Mouse (Mus musculus) left cerebral cortex, postnatal 14 days (tissue): ENCODE measurements around the gene Mybl2. TPM values are rescaled to one million over a fixed set of nuclear protein-coding genes. Genes with fewer than 3 reads are reported as not detected.
A peak's percentile ranks its signal among the peaks of the same experiment; 100 is the strongest.

Source experiments
- DNase-seq, 2 experiments: peaks; one replicate each; pipeline ENCODE4 v3.0.0; 2021 to 2022; ENCODE audit warnings: low spot score in 2 of 2, mixed read lengths in 1 of 2
- intact Hi-C: fragments of 180-260 bp; cut with DNase I; formaldehyde crosslinking; loops from one replicate; pipeline ENCODE4 v1.15.1; 2025
- total RNA-seq, 2 experiments: library from RNA; stranded (reverse); gene quantifications; 2 replicates each; pipeline ENCODE4 v1.2.3; 2021

Gene Mybl2
- total RNA-seq, 2 experiments from 2014 or later, result 2.0 to 2.4 TPM

DNA sequence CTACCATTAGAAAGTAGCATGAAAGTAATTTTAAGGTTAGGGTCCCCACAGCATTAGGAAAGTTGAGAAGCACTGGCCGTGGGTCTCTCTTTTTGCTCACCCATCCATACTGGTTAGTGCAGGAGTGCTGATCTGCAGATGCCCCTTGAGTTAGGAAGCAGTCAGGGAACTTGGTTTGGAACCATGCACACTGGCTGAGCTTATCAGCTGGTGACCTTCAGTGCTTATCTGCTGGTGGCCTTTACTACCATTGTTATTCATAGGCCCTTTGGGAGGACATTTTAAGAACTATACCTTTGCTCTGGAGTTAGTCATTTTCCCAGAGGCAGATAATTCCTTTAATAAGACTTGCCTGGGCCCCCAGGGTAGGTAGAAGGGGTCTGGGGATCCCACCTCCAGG, 12.7 kb downstream of the Mybl2 start:
- intact Hi-C loops, result no loop called here
- no peak for DNase-seq

DNA sequence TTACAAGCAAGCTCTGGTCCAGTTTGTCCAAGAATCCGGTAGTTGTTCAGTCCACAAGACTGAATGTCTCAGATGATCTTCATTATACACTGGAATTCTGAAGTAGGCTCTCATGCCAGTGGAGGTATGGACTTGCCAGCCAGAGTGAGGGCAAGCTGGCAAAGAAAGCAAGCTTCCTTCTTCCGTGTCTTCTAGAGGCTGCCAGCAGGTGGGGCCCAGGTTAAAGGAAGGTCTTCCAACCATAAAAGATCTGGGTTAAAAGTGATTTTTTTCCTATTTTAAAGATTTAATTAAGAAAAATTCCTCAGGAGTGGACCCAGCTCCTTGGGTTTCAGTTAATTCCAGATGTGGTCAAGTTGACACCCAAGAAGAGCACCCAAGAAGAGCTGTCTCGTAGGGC, 15.7 kb downstream of the Mybl2 start:
- no peak for DNase-seq
- intact Hi-C loops, result no loop called here

DNA sequence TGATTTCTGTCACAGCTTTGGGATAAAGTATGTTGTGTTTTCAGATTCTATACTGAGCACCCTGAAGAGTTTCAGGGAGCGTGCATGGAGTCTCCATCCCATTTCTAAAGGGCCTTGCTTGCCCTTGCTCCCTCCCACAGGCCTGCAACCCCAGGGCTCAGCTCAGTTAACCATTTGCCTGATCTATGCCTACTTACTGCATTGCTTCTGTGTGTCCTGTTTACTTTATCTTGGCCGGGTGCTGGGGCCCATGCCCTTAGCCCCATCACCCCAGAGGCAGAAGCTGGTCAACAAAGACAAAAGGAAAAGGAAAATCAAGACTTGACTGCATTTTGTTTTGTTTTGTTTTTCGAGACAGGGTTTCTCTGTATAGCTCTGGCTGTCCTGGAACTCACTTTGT, 17.1 kb downstream of the Mybl2 start:
- intact Hi-C loops, result no loop called here
- DNase-seq, result no peak

DNA sequence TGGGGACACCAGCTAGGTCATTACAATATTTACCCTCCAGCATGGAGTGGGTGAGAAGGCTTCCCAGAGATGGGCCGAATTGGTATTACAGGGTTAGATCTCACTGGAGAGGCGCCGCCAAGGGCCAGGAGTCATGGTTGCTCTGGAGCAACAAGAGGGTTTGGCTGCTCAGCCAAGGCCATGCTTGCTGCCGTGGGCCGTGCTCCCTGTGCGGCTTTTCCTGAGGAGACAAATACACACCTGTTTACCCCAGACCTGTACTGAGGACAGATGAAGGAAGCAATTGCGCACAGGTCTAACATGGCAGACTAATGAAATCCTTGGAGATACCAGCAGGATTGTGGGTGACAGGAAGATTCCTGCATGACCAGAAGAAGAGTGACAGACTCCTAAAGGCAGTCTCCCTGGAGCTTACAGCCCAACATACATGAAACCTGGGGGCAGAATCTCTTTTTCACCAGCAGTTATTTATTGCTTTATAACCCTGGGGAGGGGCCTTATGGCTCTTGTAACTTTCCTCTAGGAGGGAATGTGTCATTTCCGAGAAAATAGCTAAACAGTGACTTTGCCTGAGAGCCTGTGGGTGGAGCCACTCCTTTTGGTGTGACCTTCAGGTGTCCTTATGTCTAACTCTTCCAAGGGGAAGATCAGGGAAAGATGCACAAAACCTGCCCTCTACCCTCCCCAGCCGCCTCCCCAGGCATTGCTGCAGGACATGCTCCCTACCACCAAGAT, 18.7 kb downstream of the Mybl2 start:
- intact Hi-C loops, result no loop called here
- no peak for DNase-seq

DNA sequence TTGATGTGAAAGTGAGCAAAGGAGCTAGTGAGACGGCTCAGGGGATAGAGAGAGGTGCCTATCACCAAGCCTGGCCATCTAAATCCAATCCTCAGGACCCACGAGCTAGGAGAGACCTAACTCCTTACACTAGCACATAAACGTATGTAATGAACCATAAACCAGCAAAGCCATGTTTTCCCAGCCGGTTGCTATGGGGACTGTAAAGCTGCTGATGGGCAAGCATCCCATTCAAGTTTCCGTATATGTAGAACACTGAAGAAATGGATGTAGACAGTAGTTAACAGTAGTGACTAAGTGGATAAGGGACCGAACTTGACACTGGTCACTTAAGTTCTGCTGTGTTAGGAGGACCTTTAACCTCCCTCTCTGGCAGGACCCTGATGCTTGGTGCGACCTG, 19.5 kb downstream of the Mybl2 start:
- peak; percentile 46 to 56 for DNase-seq
- intact Hi-C loops, result no loop called here

DNA sequence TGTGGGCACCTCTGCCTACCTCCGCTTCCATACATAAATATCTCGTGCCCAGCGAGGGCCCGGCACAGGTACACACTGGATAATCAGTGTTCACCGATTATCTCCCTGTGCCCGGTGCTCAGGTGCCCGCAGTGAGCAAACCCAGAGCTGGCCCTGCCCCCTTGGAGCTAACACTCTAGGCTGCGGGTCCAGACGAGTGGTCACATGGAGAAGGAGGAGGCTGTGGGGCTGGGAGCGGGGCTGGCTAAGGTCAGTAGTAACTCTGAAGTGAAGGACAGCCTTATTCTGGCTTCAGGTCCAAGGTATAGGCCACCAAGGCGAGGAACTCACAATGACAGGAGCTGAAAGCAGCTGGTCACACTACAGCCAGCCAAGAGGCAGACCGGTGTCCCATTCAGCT, 20.3 kb downstream of the Mybl2 start:
- intact Hi-C loops, result no loop called here
- DNase-seq, result no peak

DNA sequence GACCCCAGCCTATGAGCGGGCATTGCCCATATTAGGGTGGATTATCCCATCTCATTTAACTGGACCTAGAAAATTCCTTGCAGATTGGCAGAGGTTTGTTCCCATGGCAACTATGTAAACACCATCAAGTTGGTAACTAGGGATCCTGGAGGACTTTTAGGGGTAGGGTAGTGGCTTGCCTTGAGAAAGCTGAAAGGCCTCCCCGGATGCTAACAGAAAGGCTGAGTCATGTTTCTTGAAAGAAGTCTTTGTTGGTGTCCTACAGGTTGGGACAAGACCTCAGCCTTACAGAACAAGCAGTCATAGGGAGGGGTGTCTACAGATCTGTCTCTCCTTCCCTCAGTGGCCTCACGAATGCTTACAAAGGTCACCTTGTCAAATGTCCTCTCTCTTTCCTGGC, 20.7 kb downstream of the Mybl2 start:
- DNase-seq, result no peak
- intact Hi-C loops, result no loop called here

DNA sequence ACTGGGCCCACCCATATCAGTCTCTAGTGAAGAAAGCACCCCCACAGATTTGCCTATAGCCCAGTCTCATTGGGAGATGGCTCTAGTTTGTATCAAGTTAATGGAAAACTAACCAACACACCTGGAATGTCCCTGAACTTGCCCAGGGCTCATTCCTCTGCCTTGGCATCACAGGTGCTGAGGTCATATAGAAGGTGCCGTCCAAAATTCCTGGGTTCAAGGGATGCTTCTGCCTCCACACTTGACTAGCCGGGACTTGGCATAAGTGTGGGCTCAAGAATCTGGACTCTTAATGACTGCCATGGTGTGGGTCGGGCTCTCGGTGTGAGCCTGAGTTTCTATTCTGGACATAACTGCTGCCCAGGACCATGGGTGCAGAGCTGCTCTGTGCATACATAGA, 24.6 kb downstream of the Mybl2 start:
- no peak for DNase-seq
- intact Hi-C loops, result no loop called here

DNA sequence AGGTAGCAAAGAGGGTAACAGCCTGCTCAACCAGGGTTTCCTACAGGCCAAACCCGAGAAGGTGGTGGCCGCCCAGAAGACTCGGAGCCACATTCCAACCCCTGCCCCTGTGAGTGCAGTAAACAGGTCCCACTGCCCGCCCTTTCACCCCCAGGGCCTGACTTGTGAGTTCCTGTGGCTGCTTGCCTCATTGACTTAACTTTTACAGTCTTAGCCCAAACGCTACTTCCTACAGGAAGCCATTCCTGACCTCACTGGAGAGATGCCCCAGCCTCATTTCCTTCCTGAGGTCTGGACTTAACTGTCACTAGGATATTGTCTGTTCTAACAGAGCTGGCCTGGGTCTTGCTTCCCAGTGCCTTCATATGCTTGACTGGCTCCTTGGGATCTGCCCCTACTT, 28.1 kb downstream of the Mybl2 start:
- DNase-seq, result no peak
- intact Hi-C loops, result no loop called here

DNA sequence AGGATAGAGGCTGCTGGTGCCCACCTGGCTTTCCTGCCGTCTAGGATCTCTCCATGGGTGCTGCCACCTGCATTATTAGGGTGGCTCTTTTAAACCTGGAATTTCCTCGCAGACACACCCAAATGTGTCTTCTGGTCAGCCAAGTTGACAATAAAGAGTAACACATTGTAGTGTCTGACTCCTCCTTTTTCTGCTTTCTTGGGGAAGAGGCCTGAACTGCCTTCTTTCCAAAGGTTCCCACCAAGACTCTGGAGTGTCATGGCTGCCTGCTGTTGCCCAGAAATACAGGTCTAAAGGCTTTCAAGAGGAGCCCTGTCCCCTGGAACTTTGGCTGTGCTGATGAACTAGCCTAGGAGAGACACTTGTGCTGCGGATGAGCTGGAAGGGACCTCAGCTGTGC, 30.0 kb downstream of the Mybl2 start:
- intact Hi-C loops, result no loop called here
- DNase-seq, result no peak

DNA sequence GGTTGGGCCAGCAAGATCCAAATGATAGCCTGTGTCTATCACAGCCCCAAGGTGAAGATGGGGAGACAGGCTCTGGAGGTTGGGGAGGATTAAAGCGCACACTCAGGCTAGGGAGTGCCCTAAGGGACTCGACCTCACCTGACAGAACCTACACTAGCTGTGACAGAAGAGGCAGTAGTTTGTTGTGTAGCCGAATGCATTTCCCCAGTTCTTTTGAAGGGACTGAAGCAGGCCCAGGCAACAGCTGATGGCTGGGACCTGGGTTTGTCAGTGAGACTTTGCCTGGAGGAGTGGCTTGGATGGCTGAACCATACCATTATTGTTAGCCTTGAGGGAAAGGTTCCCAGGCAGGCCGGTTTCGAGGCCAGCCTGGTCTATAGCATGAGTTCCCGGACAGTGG, 30.6 kb downstream of the Mybl2 start:
- DNase-seq, result no peak
- intact Hi-C loops, result no loop called here

DNA sequence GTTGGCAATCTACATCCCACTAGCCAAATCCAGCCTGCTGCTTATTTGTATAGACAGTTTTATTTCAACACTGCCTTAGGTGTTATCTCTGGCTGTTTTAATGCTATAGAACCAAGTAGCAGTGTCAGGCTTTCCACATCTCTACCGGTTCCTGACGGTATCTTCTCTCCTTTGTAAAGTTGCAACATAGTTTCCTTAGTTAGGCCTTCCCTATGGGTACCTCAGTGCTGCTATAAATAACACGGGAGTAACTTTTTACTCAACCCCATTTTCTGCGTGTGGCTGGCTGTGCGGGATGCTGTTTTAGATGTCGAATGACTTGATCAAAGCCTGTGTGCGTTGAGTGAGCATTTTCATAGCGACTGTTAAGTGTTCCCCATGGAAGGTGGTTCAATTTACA, 32.1 kb downstream of the Mybl2 start:
- DNase-seq, result no peak
- intact Hi-C loops, result no loop called here

DNA sequence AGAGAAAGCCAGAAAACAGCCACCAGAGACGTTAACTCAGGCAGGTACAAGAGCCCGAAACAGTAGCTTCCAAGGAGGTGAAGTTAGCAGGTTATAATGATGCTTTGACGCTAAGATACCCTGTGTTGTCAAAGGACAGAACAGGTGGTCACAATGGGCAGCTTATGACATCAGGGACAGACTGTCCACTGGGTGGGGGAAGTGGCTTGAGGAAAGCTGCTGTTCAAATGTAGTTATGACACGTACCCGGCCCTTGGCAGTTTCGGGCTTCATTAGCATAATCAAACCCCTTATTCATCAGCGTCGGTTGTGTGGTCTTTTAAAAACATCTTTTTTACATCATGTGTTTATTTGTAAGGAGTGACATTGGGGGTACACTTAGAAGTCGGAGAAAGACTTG, 33.2 kb downstream of the Mybl2 start, which contains the start of gene Gtsf1l:
Gene Gtsf1l (minus strand): TSS at position 128 of the 400 bp plus-strand sequence.
- intact Hi-C loops, result no loop called here

DNA sequence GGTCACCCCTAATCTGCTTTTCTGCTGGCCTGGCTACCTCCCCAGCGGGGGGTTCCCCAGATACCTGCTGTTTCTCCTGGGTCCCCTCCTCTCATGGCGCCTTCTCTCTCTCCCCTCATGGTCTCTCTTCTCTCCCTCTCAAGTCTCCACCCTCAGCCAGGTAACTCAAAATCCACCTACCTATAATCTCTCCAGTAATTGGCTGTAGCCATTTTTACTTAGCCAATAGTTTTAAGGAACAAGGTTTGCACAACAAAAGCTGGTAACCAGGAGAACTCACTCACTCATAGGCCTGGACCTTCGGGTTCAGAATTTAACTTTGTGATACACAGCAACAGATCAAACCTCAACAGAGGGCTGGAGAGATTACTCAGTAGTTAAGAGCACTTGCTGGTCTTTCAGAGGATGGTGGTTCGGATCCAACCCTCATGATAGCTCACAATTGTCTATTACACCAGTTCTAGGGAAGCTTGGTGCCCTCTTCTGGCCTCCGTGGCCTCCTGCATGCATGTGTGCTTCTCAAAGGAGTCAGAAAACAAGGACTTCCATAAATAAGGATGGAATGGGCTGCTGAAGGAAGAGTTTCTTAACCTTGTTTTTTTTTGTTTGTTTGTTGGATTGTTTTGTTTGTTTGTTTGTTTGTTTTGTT, 35.1 kb downstream of the Mybl2 start:
- intact Hi-C loops, result no loop called here
- DNase-seq, result no peak

More for the DNA sequence above, 33.2 kb downstream of the Mybl2 start, which contains the start of gene Gtsf1l:
- DNase-seq, result no peak

DNA sequence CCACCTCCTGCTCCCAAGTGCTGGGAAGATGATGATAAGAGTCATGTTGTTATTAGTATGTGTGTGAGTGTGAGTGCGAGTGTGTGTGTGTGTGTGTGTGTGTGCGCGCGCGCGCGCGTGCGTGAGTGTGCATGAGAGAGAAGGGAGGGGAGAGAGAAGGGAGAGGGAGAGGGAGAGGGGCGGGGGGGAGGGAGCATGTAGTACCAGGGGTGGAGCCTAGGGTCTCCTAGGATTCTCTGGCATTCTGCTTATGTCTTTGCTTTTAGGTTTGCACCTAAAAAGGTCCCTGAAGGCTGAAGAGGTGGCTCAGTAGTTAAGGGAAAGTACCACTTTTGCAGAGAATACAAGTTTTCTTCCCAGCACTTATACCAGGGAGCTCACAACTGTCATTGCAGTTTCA, 40.4 kb downstream of the Mybl2 start:
- no peak for DNase-seq
- intact Hi-C loops, result loop anchor here (5.0 kb wide), 1 partner anchor 173 kb away; no protein-coding TSS in a partner anchor

DNA sequence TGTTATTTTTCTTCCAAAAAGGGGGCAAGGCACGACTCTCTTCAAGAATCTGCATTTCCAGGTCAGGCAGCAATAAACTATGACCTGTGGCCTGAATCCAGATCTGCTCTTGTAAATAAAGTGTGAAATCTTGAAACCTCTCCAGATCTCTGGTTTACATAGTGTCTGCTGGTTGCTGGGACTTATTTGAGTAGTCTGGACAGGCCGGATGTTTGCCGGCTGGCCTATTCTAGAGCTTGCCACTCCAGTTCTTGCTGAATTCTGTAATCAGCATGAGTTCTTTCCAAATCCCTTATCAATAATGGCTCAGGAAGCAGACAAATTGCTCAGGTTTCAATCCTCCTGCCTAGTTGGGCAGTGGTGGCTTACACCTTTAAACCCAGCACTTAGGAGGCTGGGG, 41.3 kb downstream of the Mybl2 start:
- intact Hi-C loops, result loop anchor here (5.0 kb wide), 1 partner anchor 173 kb away; no protein-coding TSS in a partner anchor
- DNase-seq, result no peak

DNA sequence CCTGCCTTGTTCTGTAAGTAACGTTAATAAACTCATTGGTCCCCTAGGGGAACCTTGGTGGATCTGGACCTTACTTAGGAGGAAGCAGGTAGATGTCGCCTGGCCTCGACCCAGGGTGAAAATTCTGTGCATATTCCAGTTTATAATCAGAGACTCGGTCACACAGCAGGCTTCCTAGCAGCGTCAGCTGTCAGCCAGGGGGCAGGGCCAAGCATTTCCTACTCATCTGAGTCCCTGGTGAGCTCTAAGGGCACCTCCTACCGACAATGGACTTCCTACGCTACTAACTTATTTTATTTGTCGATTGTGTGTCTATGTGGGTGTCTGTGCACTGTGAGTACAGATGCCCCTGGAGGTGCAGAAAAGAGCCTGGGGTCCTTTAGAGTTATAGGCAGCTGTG, 45.4 kb downstream of the Mybl2 start:
- intact Hi-C loops, result loop anchor here (5.0 kb wide), 3 partner anchors 102 to 302 kb away; partner anchors contain the start of gene Tox2
- DNase-seq, result no peak

DNA sequence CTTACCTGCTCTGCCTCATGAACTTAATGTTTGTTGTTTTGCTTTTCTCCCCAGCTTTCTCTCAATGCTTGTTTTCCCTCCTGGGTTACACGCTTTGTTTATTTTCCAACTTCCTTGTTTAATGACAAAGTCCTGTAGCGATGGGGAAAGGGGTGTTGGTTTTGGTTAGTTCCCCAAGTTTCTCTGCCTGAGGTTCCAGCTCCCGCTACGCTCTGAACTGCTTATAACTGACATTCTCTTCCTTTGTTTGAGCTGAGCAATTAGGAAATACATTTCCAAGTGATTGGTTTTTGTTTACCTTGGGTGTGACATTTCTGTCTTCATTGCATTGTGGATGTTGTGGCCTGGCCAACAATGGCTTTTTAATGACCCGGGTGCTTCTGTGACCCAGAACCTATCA, 46.1 kb downstream of the Mybl2 start:
- DNase-seq, result no peak
- intact Hi-C loops, result loop anchor here (5.0 kb wide), 2 partner anchors 102 to 302 kb away; partner anchors contain the start of gene Tox2

DNA sequence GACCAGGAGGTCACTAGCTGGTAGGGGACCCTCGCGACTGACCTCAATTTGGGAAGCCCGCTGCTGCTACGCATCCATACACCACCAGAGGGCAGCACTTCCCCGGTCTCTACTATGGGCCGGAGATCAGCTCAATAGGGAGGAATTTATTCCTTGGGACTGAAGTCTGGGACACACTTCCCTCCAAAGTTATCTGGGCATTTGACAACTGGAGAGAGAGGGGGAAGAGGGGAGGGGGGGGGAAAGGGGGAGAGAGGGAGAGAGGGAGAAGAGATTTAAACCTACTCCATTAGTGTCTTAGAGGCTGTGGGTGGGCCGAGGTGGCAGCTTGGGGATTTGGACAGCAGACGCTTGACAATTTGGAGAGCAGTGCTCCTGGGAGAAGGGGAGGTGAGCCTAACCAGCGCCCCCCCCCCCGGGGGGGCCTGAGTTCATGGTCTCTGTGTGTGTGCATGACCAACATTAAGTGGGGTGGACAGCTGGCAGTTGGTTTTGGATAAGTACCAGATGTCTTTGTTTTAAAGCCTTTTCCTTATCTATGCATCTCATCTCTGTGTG, 47.2 kb downstream of the Mybl2 start:
- intact Hi-C loops, result loop anchor here (1.0 to 5.0 kb wide), 3 partner anchors 101 to 301 kb away; partner anchors contain the start of gene Tox2
- peak; percentile 44 to 76 for DNase-seq

DNA sequence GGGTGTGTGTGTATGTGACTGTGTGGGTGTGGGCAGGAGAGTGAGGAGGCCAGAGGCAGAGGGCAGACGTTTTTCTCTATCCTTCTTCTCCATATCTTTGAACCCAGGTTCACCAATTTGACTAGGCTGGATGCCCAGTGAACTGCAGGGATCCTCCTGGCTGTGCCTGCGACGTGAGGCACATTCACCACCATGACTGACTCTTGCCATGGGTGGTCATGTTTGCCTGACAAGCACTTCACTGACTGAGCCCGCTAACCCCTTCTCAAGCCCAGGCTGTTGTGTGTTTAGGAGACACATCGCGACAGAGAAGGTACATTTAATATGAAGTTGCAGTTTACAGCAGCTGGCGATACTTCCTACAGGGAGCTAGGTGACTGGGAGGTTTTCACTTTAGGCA, 47.7 kb downstream of the Mybl2 start:
- no peak for DNase-seq

More for the DNA sequence above, 47.7 kb downstream of the Mybl2 start:
- intact Hi-C loops, result loop anchor here (5.0 kb wide), 2 partner anchors 100 to 300 kb away; partner anchors contain the start of gene Tox2
